Mouse (Mus musculus) thymus, postnatal 10 days (tissue): ENCODE measurements around the gene Abl2.

ENCODE experiments used
- DNase-seq, 2 experiments: peaks; one replicate each; pipeline ENCODE4 v3.0.0; 2021; ENCODE audit warnings: low spot score in 2 of 2

Abl2 gene

GRCm38 (mm10) chr1:156669208-156669983, 110.8 kb downstream of the Abl2 start:
- no peak for DNase-seq

GRCm38 (mm10) chr1:156671921-156672320, 113.3 kb downstream of the Abl2 start:
- no peak for DNase-seq

GRCm38 (mm10) chr1:156672720-156673475, 114.3 kb downstream of the Abl2 start:
- DNase-seq: peak; percentile 36 to 41

GRCm38 (mm10) chr1:156673476-156674194, 115.0 kb downstream of the Abl2 start:
- peak; percentile 13 to 24 for DNase-seq

- DNase-seq: peak; percentile 23 to 58
These were observed 115.8 kb downstream of the Abl2 start, which contains the start of gene Tor3a for GRCm38 (mm10) chr1:156674195-156675000. TSS of gene Tor3a (minus strand) at chr1:156674356.

- peak in 1 of 2 experiments; percentile 53 for DNase-seq
These were observed 117.6 kb downstream of the Abl2 start for GRCm38 (mm10) chr1:156676171-156676570.

GRCm38 (mm10) chr1:156676596-156676995, 118.0 kb downstream of the Abl2 start:
- no peak for DNase-seq

- DNase-seq: no peak
These were observed 118.6 kb downstream of the Abl2 start for GRCm38 (mm10) chr1:156677230-156677629.

GRCm38 (mm10) chr1:156679599-156679998, 121.0 kb downstream of the Abl2 start:
- no peak for DNase-seq

GRCm38 (mm10) chr1:156686025-156686661, 127.6 kb downstream of the Abl2 start:
- no peak for DNase-seq
